Mouse (Mus musculus) small intestine, adult 2 months (tissue): ENCODE data around the gene P2rx2.

Source experiments
- CTCF ChIP-seq: fragments of 200-500 bp; IDR thresholded peaks from 2 replicates; pipeline ENCODE4 v1.5.1; 2012; ENCODE audit warnings: low read depth, mild to moderate bottlenecking, control low read depth, inconsistent platforms, low read length, moderate library complexity, mixed read lengths; ENCODE audit not compliant: insufficient replicate concordance, insufficient read length; ENCODE audit errors: extremely low read depth
- POLR2A ChIP-seq: fragments of 200-500 bp; IDR thresholded peaks from 2 replicates; pipeline ENCODE4 v1.6.1; 2012; ENCODE audit warnings: low read depth, mild to moderate bottlenecking, control low read depth, inconsistent platforms, low read length, moderate library complexity

- TF ChIP-seq CTCF (no peak), POLR2A (no peak)
These were observed 44.3 kb upstream of the P2rx2 start for GRCm38 (mm10) chr5:110387332-110387731.
